Mouse (Mus musculus): ENCODE data around the gene Srd5a1.
A peak's percentile ranks its signal among the peaks of the same experiment; 100 is the strongest.
"Not testable (repeated sequence)": the region's sequence is repeated elsewhere in the genome, so short reads cannot be mapped to it uniquely, and the experiment has no call there.

The Srd5a1 gene

GRCm38 (mm10) chr13:69611398-69612174, at the start of gene Srd5a1:
Gene Srd5a1 (minus strand): TSS chr13:69611442.
- peak; percentile 97 for DNase-seq (ENCODE audit: extremely low read depth, low read depth, low spot score)

GRCm38 (mm10) chr13:69654508-69654907, 43.3 kb upstream of the Srd5a1 start:
- no peak for DNase-seq (ENCODE audit: extremely low read depth, low read depth, low spot score)

GRCm38 (mm10) chr13:69646481-69646880, 35.2 kb upstream of the Srd5a1 start:
- no peak for DNase-seq (ENCODE audit: extremely low read depth, low read depth, low spot score)

DNA sequence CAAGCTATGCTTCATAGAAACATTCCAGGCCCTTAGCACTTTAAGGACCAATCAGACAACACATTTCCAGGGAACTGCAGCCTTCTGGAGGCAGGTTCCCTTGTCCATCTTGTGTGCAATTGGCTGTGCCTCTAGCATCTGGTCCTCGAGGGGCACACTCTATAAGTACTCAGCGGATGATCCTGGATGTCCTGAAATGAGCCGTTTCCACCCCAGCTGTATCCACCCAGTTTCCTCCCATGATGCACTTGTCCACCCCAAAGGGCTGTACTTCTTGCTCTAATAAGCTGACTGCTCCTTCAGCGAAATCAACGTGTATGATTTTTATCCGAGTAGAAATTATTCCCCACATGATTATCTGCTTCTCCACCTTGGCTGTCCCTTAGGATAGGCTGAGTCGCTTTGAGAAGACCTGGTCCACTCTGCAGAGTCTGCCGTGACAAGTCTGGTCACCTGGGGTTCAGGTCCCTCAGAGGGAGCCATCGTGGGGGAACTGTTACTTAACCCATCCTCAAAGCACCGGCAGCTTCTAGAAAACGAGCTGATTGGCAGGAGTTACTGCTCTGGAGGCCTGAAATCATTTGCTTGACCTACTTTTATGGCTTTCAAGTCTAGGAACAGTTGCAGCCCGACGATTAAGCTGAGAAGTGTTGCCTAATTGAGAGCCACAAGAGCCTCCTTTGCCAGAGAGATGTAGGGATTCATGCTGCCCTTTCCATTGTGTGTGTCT, 34.6 kb upstream of the Srd5a1 start:
- no peak for DNase-seq (ENCODE audit: extremely low read depth, low read depth, low spot score)

DNA sequence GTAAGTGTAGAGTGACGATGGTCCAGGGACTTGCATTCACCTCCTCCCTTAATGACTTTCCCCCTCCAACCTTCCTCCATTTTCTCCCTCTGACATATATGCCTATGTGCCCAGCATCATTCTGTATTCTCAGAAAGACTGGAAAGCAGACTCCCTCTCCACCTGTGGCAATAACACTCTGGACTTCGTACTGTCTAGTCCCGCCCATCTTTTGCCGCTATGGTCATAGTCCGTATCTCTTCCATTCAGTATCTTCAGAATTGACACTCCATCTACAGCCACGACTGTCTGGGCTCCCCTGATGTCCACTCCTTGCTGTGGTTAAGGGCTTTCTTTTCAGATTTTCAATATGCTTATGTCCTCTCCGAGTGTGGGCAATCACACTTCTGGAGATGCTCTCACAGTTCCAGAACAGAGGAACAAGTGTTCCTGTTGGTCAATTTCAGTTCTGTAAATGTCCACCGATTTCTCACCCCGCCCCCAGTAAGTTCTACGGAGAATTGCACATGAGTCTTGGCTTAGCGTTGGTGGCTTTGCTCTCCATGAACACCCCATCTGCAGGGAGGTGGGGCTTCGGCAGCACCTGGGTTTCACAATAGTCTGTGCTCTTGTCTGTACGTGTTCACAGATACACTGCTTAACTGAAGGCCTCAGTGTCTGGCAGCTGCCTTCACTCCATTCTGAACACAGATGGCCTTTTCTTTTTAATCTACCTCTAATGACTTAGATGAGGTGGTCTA, 33.4 kb upstream of the Srd5a1 start:
- peak; percentile 80 for DNase-seq (ENCODE audit: extremely low read depth, low read depth, low spot score)

DNA sequence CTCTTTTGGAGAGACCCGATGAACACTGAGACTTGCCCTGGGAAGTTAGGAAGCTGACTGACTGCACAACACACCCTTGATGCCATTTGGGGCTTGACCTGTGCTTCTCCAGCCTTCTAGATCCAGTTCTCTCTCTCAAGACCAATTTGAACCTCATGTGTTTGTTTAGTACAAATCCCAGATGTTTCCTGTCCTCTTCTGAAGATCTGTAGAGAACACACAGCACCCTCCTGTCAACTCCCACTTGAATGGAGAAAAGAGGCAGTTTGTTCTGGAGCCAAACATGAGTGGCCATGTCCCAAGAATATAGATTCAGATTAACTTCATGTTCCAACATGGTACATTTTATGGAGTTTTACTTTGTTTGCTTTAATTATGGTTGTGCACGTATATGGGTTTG, 32.7 kb upstream of the Srd5a1 start:
- DNase-seq (ENCODE audit: extremely low read depth, low read depth, low spot score), result no peak

DNA sequence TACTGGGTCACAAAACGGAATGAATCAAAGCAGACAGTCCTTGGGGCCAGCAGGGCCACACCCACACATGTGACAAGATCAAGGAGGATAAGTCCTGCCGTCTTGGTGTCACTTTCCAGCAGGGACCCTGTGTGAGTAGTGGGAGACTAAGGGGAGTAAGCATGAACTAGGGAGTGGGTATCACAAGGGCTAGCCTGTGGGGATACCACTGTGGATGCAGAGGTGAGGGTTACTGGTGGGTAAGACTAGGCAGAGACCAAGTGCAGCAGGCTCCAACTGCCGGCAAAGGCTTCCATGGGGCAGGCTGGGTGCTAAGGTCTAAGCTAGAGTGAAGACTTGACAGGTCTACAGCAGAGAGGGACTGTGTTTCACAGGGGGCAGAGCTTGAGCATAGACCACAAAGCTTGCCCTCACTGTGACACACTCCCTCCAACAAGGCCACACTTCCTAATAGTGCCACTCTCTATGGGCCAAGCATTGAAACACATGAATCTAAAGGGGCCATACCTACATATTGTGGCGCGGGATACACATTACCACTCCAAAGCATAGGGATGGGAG, 31.5 kb upstream of the Srd5a1 start:
- no peak for DNase-seq (ENCODE audit: extremely low read depth, low read depth, low spot score)

- DNase-seq (ENCODE audit: extremely low read depth, low read depth, low spot score), result no peak
Measured at GRCm38 (mm10) chr13:69641017-69641416, 29.8 kb upstream of the Srd5a1 start.

DNA sequence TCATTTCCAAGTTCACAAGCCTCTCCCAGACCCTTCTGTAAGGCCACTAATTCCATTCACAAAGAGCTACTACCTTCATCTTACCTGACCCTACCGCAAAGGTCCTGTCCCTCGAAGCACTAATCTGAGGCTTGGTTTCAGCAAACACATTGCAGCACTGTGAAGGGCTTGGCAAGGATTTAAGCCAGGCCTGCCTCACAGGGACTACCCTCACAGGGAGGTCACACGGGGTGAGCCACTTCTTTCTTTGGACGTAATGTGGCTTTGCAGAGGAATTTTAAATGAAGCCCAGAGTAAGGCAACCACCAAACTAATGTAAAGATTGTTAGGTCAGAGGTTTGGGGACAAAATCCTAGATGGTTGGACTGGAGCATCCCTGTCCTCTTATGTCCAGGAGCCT, 29.3 kb upstream of the Srd5a1 start:
- no peak for DNase-seq (ENCODE audit: extremely low read depth, low read depth, low spot score)

DNA sequence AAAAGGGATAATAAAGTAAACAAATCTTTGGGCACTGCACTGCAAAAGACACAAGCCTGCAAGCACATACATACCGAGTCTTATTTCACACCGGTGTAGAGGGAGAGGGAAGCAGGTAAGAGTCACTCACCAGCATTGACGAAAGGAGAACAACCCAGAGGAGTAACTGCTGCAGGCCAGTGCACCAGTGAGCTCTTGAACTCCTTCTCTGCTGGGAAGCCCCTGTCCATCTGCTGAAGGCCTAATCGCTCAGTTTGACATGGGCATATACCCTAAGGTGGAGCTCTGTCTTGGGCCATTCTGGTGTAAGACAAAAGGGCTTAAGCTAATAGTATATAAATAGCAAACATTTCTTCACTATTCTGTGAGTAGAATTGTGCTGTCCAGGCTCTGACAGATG, 28.9 kb upstream of the Srd5a1 start:
- no peak for DNase-seq (ENCODE audit: extremely low read depth, low read depth, low spot score)

GRCm38 (mm10) chr13:69639251-69639650, 28.0 kb upstream of the Srd5a1 start:
- DNase-seq (ENCODE audit: extremely low read depth, low read depth, low spot score), result no peak

DNA sequence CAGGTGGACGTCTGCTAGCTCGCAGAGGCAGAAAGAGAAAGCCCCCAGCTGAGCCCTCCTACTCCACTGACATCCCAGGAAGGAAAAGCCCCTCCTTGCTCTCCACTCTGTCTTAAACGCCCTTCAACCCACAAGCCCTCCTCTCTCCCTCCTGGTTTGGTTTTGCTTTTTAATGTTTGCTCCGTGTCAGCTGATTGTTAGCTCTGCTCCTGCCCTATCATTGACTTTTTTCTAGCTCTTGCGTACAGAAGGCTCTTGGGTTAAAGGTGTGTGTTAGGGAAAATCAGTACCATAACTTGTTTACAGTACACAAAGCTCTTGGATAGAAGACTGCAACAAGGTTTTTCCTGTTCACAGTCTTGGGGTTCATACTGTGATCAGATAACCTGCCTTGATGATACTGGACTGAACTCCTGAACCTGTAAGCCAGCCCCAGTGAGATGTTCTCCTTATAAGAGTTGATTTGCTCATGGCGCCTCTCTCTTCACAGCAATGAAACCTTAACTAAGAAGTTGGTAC, 26.9 kb upstream of the Srd5a1 start:
- no peak for DNase-seq (ENCODE audit: extremely low read depth, low read depth, low spot score)

DNA sequence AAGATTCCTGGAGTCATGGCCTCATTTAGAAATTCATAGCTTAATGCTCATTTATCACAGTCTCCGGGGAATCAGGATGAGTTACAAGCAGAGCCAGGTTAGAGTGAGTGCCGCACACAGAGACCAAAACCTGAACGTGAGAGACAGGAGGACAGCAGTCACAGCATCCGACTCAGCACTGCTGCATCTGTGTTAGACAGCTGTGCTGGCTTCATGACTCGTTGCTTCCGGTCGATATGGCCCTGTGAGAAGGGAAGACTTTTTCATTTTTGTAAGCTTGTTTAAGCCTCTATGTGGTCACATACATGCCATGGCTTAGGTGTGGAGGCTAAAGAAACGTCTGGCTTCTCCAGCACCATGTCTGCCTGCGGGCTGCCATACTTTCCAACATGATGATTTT, 26.4 kb upstream of the Srd5a1 start:
- DNase-seq (ENCODE audit: extremely low read depth, low read depth, low spot score), result no peak

GRCm38 (mm10) chr13:69636816-69637215, 25.6 kb upstream of the Srd5a1 start:
- DNase-seq (ENCODE audit: extremely low read depth, low read depth, low spot score), result no peak

DNA sequence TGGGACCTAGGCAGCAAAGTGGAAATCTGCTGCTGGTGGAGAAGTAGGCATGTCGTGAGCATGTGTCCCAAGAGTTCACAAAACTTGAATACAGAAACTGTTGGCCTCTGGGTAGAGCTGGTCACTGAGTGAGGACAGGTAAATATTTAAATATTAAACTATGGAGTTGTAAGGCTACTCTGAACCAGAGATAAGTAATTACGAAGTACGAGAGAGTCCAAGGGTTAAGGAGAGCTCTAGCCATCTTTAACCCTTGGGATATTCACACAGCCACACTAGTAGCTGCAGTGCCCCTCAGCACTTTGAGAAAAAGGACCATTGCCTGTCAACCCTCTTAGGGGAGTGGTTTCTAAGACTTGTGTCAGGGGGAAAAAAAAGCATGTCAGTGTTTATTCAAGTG, 25.1 kb upstream of the Srd5a1 start:
- no peak for DNase-seq (ENCODE audit: extremely low read depth, low read depth, low spot score)

DNA sequence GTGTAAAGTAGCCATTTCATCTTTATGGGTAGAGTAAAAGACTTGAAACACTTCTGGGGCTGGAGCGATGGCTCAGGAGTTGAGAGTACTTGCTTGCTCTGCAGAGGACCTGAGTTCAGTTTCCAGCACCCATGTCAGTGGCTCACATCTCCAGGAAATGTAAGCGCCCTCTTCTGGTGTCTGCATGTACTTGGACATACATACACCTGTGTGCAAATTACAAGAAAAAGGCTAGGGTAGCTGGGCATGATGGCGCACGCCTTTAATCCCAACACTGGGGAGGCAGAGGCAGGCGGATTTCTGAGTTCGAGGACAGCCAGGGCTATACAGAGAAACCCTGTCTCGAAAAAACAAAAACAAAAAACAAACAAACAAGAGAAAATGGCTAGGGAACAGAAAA, 24.6 kb upstream of the Srd5a1 start:
- not testable (repeated sequence) for DNase-seq (ENCODE audit: extremely low read depth, low read depth, low spot score)

DNA sequence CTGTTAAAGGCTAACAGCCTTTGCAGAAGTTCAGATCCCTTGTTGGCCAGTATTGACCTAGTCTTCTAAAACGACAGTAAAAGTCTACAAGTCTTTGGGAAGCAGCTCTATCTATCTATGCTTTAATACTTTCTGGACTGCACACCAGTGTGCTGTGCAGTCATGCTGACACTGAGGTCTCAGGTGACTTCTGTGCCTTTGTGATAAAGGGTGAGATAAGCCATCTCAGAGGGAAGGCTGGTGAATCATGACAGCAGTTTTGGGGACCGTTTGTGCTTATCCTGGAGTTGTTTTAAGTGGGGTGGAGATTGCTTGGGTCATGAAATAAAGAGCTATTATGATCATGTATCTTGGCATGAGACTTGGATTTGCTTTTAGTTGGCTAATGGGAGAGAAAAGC, 22.7 kb upstream of the Srd5a1 start:
- no peak for DNase-seq (ENCODE audit: extremely low read depth, low read depth, low spot score)

GRCm38 (mm10) chr13:69633551-69633950, 22.3 kb upstream of the Srd5a1 start:
- no peak for DNase-seq (ENCODE audit: extremely low read depth, low read depth, low spot score)

DNA sequence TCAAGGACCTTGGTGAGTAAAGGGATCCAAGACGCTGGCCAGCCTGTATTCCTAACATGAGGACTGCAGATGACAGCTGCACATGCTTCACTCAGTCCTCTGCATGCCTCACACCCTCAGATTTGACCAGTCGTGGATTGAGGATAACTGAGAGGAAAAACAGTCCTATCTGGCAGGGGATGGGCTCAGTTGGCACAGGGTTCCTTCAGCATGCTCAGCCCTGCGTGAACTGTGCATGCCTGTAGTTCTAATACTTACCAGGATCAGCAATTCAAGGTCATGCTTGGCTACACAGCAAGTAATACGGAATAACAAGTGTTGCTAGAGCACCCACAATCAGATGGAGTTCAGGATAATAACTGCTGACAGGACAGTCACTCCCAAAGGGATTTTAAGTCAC, 20.4 kb upstream of the Srd5a1 start:
- no peak for DNase-seq (ENCODE audit: extremely low read depth, low read depth, low spot score)

- no peak for DNase-seq (ENCODE audit: extremely low read depth, low read depth, low spot score)
Measured at GRCm38 (mm10) chr13:69631111-69631510, 19.9 kb upstream of the Srd5a1 start.

DNA sequence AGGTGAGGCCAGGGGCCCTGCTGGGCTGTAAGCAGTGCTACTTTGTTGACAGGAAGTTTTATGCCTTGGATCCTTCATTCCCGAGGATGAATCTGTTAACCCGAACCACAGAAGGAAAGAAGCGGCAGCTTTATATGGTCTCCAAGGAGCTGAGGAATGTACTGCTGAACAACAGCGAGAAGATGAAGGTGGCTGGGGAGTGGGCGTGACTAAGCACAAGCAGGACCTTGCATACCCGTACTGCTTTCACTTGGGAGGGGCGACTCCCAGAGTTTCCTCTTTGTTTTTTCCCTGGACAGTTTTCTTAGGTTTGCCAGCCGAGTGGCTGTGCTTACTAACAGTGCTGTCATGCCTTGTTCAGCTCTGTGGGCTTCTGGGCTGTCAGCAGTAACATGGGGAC, 19.3 kb upstream of the Srd5a1 start:
- no peak for DNase-seq (ENCODE audit: extremely low read depth, low read depth, low spot score)

Data from fat pad, adult 2 months (tissue).